Mouse (Mus musculus) T-cell, adult 2 months (primary cell): Measurements from ENCODE around the gene Olfr49.

Experiments used
- DNase-seq: peaks from one replicate; pipeline ENCODE4 v3.0.0; 2022; ENCODE audit warnings: low spot score

Olfr49 gene

DNA sequence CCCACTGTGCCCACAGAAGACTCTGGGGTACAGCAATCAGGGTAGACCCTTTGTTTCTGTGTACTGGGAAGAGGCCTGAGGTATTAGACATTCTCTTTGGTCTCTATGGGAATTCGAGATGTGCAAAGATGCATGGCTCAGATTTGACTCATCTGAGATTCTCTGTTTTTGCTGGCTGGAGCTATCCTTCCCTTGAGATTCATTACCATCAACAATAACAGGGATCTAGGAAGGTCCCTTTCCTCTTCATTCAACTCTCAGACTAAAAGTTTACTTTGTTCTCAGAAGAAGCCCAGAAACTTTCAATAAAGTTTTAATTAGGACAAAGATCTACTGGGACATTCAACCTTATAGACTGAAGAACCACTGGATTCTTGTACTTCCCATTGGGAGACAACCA, at the start of gene Olfr49:
Olfr49 (minus strand) TSS at position 101 of the 400 bp plus-strand sequence.
- DNase-seq: no peak

GRCm38 (mm10) chr14:54333452-54334189, 48.9 kb upstream of the Olfr49 start:
- no peak for DNase-seq

DNA sequence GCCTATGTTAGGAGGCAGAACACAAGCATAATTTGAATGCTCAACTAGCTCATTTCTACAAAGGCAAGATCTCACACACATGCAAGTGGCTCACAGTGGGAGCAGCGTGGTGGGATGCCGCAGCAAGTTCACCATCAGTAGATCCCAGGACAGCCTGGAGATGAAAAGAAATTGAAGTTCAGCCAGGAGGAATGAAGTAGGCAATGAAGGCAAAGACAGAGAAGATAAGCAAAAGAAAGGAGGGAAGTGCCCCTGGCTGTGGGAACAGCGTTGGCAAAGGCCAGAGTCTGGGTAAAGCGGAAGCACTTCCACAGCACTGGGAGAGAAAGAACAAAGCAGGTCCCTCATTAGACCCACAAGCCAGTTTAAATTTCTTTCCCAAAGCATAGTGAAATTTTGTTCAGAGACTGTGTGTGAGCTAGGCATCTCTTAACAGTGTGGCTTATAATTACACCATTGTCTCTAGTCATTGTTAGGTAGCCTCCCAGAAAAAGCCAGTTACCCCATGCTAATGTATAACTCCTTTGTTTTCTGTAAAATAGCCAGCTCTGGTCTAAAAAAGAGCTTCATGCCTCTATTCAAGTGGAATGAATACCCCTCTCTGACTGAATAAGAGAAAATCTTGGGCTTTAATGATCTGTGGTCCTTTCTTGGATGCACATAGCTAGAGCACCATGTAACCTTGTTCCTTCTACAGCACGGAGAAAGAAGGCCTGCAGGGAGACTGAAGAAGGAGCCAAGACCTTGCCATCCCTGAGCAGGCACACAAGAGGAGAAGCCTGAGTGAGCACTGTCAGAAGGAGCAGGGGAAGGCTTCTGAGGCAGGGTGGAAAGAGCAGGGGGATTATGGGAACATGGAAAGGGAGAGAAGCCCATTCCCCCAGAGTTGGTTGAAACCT, 47.7 kb upstream of the Olfr49 start:
- no peak for DNase-seq

DNA sequence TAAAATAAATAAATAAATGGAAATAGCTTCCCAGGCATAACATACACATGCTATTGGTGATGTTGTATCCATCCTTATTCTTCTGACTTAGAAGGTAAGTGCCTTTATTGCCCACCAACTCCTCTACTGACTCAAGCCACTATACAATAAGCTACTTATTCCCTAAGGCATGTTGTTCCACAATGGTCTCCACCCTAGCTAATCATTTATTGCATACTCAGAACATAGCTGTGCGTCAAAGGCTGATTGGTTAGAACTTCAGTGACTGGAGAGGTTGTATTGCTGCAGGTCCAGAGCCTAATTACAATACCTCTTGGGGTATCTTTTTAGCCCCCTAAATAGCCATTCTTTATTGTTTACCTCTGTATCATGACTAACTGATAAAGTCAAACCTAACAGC, 46.4 kb upstream of the Olfr49 start:
- no peak for DNase-seq

GRCm38 (mm10) chr14:54329201-54329600, 44.5 kb upstream of the Olfr49 start:
- DNase-seq: no peak

DNA sequence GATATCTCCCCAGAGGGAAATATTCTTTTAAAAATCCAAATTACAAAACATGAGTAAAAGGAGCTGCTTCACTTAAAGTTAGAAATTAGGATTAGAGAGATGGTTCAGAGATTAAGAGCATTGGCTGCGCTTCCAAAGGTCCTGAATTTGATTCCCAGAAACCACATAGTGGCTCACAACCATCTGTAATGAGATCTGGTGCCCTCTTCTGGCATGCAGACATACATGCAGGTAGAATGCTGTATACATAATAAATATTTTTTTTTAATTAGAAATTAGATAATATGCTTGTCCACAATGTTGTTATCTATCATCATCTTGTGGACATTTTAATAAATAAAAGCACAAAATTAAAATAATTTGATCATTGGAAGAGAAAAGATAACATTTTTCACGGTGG, 43.8 kb upstream of the Olfr49 start:
- no peak for DNase-seq

- no peak for DNase-seq
Measured at GRCm38 (mm10) chr14:54324486-54324885, 39.7 kb upstream of the Olfr49 start.

DNA sequence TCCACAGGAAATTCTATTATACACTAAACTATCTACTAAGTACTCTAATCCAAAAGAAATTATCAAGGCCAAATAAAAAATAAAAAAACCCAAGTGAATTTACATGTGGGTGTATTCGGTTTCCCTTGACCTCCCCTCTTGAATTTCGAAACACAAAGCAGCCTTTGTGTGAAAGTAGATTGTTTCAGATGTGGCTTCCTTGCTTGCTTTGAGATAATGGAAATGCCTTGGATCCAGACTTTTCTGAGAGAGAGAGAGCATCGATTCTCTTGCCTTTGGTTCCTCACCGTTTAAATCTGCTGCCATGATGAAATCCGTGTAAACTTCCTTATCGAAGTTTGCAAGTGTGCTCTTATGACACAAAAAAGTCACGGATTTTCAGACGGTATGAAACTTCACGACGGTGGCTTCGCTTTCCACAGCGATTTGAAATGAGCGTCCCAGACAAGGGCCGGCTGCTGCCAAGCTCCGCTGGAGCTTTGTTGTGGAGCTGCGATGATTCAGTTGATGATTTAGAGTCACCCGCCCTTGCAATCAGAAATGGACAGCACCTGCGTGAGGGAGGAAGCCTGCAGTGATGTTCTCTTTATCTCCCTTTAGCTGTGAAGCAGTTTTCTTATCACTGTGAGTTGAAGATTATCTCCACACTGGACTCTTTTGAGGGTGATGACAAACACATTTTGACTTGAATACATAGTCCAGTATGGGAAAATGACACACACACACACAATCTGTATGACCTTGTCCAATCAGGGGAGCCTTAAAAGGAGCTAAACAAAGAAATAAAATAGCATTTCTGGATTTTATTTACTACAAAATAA, 37.0 kb upstream of the Olfr49 start:
- no peak for DNase-seq

DNA sequence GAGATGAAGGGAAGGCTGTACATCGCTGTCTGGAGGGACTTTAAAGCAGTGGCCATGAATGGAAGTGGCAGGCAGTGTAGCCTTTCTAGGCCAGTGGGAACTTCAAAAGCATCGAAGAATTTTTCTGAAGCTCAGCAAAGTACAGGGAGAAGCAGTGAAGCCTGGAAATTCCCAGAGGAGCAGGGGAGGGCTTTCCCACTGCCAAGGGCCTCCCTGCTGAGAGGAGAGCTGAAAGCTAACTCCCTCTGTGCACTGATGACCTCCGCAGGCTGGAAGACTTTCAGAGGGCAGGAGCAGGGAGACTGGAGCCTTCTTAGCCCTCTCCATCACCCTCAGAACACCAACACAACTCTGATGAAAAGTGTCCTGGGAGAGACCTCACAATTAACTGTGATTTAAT, 27.0 kb upstream of the Olfr49 start:
- DNase-seq: no peak

GRCm38 (mm10) chr14:54300676-54301075, 15.9 kb upstream of the Olfr49 start:
- DNase-seq: no peak

DNA sequence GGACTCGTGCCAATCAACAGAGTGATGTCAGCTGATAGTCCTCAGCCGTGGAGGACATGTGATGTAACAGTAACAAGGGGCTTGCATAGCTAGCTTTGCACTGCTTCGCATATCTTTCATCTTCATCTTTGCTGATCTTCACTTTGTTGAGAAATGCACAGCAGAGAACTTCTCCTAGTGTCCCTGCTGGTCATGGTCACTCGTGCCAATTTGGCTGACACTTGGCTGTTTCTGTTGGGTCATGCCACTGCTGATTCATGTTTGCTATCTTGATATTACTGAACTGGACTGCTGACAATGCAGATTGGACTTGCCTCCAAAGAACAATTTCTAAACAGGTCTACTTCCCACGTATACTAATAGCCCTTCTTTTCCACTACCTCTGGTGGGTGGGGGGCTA, 15.4 kb upstream of the Olfr49 start:
- DNase-seq: no peak

GRCm38 (mm10) chr14:54276446-54276845, 8.3 kb downstream of the Olfr49 start:
- no peak for DNase-seq

DNA sequence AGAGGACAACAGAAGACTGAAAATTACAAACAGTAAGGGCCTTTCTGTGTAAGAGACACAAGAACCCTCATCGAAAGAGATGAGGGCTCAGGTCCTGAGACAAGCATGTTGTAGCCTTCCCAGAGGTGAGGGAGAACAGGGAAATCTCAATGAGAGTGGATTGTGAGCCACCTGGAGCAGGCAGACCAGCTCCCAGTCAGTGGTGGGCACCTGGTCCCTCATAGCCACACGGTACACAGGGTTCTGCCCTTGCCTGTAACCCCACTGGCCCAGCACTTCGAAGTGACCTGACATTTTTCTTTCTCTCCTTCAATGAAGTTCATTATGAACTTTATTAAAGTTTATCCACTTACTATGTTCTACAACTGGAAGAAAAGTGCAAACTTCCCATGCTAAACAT, 12.0 kb downstream of the Olfr49 start:
- no peak for DNase-seq

- DNase-seq: no peak
Measured at GRCm38 (mm10) chr14:54271976-54272606, 12.6 kb downstream of the Olfr49 start.

DNA sequence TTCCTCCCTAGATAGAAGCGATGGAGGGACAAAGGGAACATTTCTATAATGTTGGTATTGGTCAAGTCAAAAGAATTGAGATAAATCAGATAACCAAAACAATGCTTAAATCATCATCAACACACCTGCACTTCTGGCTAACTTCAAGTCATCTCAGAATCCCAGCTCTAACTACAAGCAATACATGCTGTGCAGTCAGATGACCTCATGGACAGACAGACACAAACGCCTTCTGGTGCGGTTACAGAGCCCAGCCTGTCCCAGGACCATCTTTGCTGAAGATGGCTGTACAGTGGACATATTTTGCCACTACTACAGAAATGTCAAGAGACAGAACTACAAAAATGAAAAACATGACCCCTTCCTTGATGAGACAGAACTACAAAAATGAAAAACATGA, 14.3 kb downstream of the Olfr49 start:
- DNase-seq: no peak

GRCm38 (mm10) chr14:54269566-54269965, 15.2 kb downstream of the Olfr49 start:
- DNase-seq: no peak

DNA sequence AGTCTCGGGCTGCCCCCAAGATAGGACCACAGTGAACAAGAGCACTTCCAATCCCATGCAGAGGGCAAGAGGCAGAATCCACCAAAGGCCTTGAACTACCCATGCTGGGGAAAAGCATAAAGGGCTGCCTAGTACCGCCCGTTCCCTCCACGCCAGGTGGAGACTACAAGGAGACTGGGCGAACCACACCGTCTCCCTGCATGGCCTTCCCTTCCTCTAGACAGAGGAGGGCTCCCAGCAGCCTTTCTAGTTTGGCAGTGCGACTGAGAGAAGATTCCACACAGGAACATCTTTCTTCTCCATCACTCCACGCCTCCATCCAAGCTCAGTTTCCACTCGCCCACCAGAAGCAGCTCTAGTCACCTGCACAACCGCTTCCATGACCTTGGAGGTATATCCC, 16.8 kb downstream of the Olfr49 start:
- no peak for DNase-seq

- DNase-seq: no peak
Measured at GRCm38 (mm10) chr14:54265951-54266350, 18.8 kb downstream of the Olfr49 start.

DNA sequence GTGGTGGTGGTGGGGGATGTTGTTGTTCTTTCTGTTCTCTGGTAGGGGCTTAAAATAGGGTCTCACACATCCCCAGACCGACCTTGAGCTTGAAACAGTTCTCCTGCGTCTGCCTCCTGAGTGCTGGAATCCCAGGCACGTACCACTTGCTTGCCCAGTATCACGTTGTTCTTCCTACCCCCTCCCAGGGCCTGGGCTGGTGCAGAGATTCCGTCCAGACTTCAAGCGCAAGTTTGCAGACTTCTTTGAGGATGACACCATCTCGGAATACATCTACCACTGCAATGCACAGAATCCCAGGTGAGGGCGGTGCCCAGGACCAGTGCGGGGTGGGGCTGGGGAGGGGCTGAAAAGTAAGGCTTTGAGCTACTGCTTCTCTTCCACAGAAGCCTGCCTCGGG, 19.6 kb downstream of the Olfr49 start:
- no peak for DNase-seq

- DNase-seq: no peak
Measured at GRCm38 (mm10) chr14:54264231-54264630, 20.5 kb downstream of the Olfr49 start.

DNA sequence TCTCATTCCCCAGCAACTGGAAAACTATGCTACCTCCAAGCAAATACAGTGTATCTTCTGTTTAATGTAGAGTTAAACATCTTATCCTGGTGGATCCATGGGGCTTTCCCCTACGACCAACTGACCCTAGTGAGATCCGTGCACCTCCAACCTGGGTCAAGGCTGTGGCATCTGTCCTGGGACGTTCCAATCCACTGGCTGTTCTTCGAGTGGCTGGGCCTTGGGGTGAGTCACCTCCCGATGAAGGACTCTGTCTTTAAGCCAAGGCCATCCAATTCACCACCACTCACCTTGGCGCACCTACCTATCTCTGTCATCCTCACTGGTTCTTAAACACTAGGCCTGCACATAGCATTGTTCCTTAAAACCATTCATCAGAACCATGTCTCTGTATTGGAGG, 21.6 kb downstream of the Olfr49 start:
- DNase-seq: no peak

DNA sequence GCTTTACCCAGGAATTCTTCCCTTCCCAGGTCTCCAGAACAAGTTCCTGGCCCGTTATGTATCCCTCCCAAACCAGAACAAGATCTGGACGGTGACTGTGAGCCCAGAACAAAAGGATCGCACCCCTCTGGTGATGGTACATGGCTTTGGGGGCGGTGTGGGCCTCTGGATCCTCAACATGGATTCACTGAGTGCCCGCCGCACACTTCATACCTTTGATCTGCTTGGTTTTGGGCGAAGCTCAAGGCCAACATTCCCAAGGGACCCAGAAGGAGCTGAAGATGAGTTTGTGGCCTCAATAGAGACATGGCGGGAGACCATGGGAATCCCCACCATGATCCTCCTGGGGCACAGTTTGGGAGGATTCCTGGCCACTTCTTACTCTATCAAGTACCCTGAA, 22.1 kb downstream of the Olfr49 start:
- DNase-seq: no peak
